Mouse (Mus musculus) bone marrow, adult 2 months (tissue): Measurements from ENCODE around the gene Eif2a. TPM values are rescaled to one million over a fixed set of nuclear protein-coding genes. Genes with fewer than 3 reads are reported as not detected.

Experiments
- H3K27ac ChIP-seq: fragments of 200-500 bp; 2 replicates; pipeline ENCODE4 v1.5.1; 2012; ENCODE audit warnings: low read depth, mild to moderate bottlenecking, control low read depth, inconsistent platforms, low read length; ENCODE audit not compliant: control insufficient read depth, poor library complexity, insufficient read depth
- H3K4me1 ChIP-seq: fragments of 200-500 bp; 2 replicates; pipeline ENCODE4 v1.6.1; 2011; ENCODE audit warnings: low read length; ENCODE audit not compliant: control insufficient read depth, insufficient read depth
- H3K4me3 ChIP-seq: fragments of 200-500 bp; replicated peaks from 2 replicates; pipeline ENCODE3; 2011; ENCODE audit warnings: mild to moderate bottlenecking, low read depth, low read length, control low read depth; ENCODE audit not compliant: control insufficient read depth
- CTCF ChIP-seq: fragments of 200-500 bp; IDR thresholded peaks from 2 replicates; pipeline ENCODE4 v1.5.1; 2011; ENCODE audit warnings: low read length, control low read depth; ENCODE audit not compliant: control insufficient read depth, insufficient read depth
- POLR2A ChIP-seq: fragments of 200-500 bp; IDR thresholded peaks from 2 replicates; pipeline ENCODE4 v1.6.1; 2011; ENCODE audit warnings: low read depth, mild to moderate bottlenecking, control low read depth, low read length, borderline replicate concordance; ENCODE audit not compliant: control insufficient read depth
- WGBS: fragments of 180-500 bp; shearing (Covaris S2); methylation state at CpG from one replicate; pipeline ENCODE4 v1.1.7; 2018; 5-methylcytosine and 5-hydroxymethylcytosine counted together
- polyA plus RNA-seq: library from polyadenylated mRNA; stranded (reverse); fragments of >200 nt; gene quantifications from 2 replicates; pipeline ENCODE4 v1.2.4, GENCODE M21; 2011; ENCODE audit warnings: low replicate concordance; ENCODE audit not compliant: missing spikeins, insufficient read depth, insufficient read length

The Eif2a gene
- polyA plus RNA-seq, 1 experiment = 34.5 TPM

DNA sequence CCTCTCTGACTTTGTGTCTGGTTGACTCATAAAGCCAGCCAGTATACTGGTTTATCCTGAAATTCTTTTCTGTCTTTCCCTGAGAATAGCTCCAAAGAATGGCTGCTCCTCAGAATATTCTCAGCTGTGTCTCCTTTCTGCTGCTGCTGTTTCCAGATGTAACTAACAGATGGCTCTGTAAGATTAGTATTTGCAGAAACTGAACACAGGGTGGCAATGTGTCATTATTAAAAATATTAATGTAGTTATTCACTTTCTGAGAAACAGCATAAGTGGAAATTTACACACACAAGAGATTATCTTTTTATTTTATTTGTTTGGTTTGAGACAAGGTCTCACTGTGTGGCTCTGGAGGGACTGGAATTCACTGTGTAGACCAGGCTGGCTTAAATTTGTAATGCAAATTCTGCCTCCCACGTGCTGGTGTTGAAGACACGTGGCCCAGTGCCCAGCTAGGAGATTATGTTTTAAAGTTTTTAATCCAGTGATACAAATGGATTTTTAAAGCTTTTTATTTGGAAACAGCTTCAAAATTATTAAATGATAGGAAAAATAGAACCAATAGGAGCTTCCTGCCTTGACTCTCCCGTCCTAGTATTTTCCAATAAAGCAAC is 21.8 kb upstream of the Eif2a start:
- no peak overlapping the region for H3K27ac ChIP-seq
- TF ChIP-seq POLR2A (no peak), CTCF (no peak)
- H3K4me3 ChIP-seq = no peak overlapping the region
- peaks cover 5% of the 10 kb centered on the region for H3K4me1 ChIP-seq
- WGBS = 72% methylated on average over 3 of the region's 3 CpGs

- H3K4me1 ChIP-seq = peaks cover 8% of the 10 kb centered on the region
- H3K4me3 ChIP-seq = no peak overlapping the region
- no peak for TF ChIP-seq POLR2A
- no peak for TF ChIP-seq CTCF
- H3K27ac ChIP-seq = no peak overlapping the region
Observed at GRCm38 (mm10) chr3:58504676-58505075, 20.9 kb upstream of the Eif2a start.

GRCm38 (mm10) chr3:58508020-58508750 is 17.4 kb upstream of the Eif2a start:
- TF ChIP-seq CTCF = no peak
- no peak for TF ChIP-seq POLR2A
- Histone ChIP-seq H3K4me3 (no peak overlapping the region), H3K4me1 (peaks cover 7% of the 10 kb centered on the region), H3K27ac (peak overlapping the region; percentile 48; the same call in 1 of the 2 replicates)
- WGBS = 9% methylated on average over 7 of the region's 7 CpGs

- H3K27ac ChIP-seq = no peak overlapping the region
- no peak overlapping the region for H3K4me3 ChIP-seq
- TF ChIP-seq POLR2A (no peak), CTCF (peak; percentile 79)
- peaks cover 3% of the 10 kb centered on the region; the same call in 1 of the 2 replicates for H3K4me1 ChIP-seq
Observed at GRCm38 (mm10) chr3:58511581-58511980, 14.0 kb upstream of the Eif2a start.

GRCm38 (mm10) chr3:58512740-58513139 is 12.9 kb upstream of the Eif2a start:
- peaks cover 3% of the 10 kb centered on the region; the same call in 1 of the 2 replicates for H3K4me1 ChIP-seq
- TF ChIP-seq POLR2A (no peak), CTCF (no peak)
- H3K27ac ChIP-seq = no peak overlapping the region
- 78% methylated on average over 3 of the region's 3 CpGs for WGBS
- H3K4me3 ChIP-seq = no peak overlapping the region

- 76% methylated on average over 4 of the region's 4 CpGs for WGBS
- TF ChIP-seq CTCF (no peak), POLR2A (no peak)
- H3K4me3 ChIP-seq = no peak overlapping the region
- H3K4me1 ChIP-seq = peaks cover 3% of the 10 kb centered on the region; the same call in 1 of the 2 replicates
- H3K27ac ChIP-seq = no peak overlapping the region
Observed at GRCm38 (mm10) chr3:58513483-58513882, 12.1 kb upstream of the Eif2a start.

- Histone ChIP-seq H3K4me1 (peaks cover 5% of the 10 kb centered on the region; the same call in 1 of the 2 replicates), H3K4me3 (no peak overlapping the region), H3K27ac (no peak overlapping the region; the same call in 1 of the 2 replicates)
- WGBS = 20% methylated on average over 1 of the region's 1 CpGs
- TF ChIP-seq CTCF = no peak
- TF ChIP-seq POLR2A = no peak
Observed at GRCm38 (mm10) chr3:58515947-58516601, 9.5 kb upstream of the Eif2a start.

- peak overlapping the region; percentile 75 for H3K27ac ChIP-seq
- H3K4me1 ChIP-seq = peaks cover 7% of the 10 kb centered on the region
- no peak overlapping the region for H3K4me3 ChIP-seq
- TF ChIP-seq POLR2A (no peak), CTCF (no peak)
- WGBS = 1% methylated on average over 7 of the region's 7 CpGs
Observed at GRCm38 (mm10) chr3:58516602-58516976, 9.0 kb upstream of the Eif2a start.
